Mouse (Mus musculus) heart, adult 2 months (tissue): ENCODE measurements around the gene Mst1. TPM values are rescaled to one million over a fixed set of nuclear protein-coding genes. Genes with fewer than 3 reads are reported as not detected.

Experiments
- DNase-seq, 2 experiments: peaks; one replicate each; pipeline ENCODE4 v3.0.0; 2021
- H3K27ac ChIP-seq: fragments of 200-600 bp; 2 replicates; pipeline ENCODE4 v1.8.1; 2022
- H3K27me3 ChIP-seq: fragments of 200-500 bp; 2 replicates; pipeline ENCODE4 v1.6.1; 2012; ENCODE audit warnings: mild to moderate bottlenecking, low read length, inconsistent platforms, mixed read lengths; ENCODE audit not compliant: control insufficient read depth, insufficient read depth
- H3K36me3 ChIP-seq: fragments of 200-500 bp; 2 replicates; pipeline ENCODE4 v1.6.1; 2012; ENCODE audit warnings: low read length, inconsistent platforms; ENCODE audit not compliant: control insufficient read depth, insufficient read depth
- H3K4me1 ChIP-seq: fragments of 200-500 bp; 2 replicates; pipeline ENCODE4 v1.6.1; 2011; ENCODE audit warnings: low read length; ENCODE audit not compliant: control insufficient read depth, insufficient read depth
- H3K4me3 ChIP-seq: fragments of 200-600 bp; 2 replicates; pipeline ENCODE4 v1.8.1; 2022
- H3K79me2 ChIP-seq: fragments of 200-500 bp; replicated peaks from 2 replicates; pipeline ENCODE4 v1.6.1; 2012; ENCODE audit warnings: mild to moderate bottlenecking, inconsistent platforms, low read length, moderate library complexity, mixed read lengths; ENCODE audit not compliant: control insufficient read depth, insufficient read depth
- H3K9ac ChIP-seq: fragments of 200-500 bp; 2 replicates; pipeline ENCODE4 v1.6.1; 2012; ENCODE audit warnings: low read depth, mild to moderate bottlenecking, control low read depth, inconsistent platforms, low read length, mixed read lengths
- CTCF ChIP-seq: fragments of 200-600 bp; IDR thresholded peaks from 2 replicates; pipeline ENCODE4 v1.8.1; 2022; ENCODE audit warnings: antibody characterized with exemption, mild to moderate bottlenecking, moderate library complexity
- EP300 ChIP-seq: fragments of 200-500 bp; IDR thresholded peaks from 2 replicates; pipeline ENCODE4 v1.6.1; 2011; ENCODE audit warnings: low read depth, low read length, control low read depth; ENCODE audit not compliant: insufficient read depth
- POLR2A ChIP-seq: fragments of 200-500 bp; IDR thresholded peaks from 2 replicates; pipeline ENCODE4 v1.6.1; 2011; ENCODE audit warnings: mild to moderate bottlenecking, low read depth, low read length, control low read depth; ENCODE audit not compliant: insufficient read depth
- WGBS: fragments of 180-500 bp; shearing (Covaris S2); methylation state at CpG from one replicate; pipeline ENCODE4 v1.1.7; 2018; 5-methylcytosine and 5-hydroxymethylcytosine counted together
- intact Hi-C: fragments of 180-260 bp; cut with DNase I; formaldehyde crosslinking; loops from one replicate; pipeline ENCODE4 v1.15.1; 2025
- polyA plus RNA-seq: library from polyadenylated mRNA; depleted of rRNA; stranded (reverse); fragments of >200 nt; gene quantifications from 2 replicates; pipeline ENCODE4 v1.2.3, GENCODE M21; 2012
- total RNA-seq, 2 experiments: library from RNA; stranded (reverse); gene quantifications; 2 replicates each; pipeline ENCODE4 v1.2.3; 2021

Gene Mst1
- total and polyA plus RNA-seq, 3 experiments: 0.59 TPM; not detected in 2

- H3K4me1 ChIP-seq: no peaks in the 10 kb centered on the region
- WGBS: 83% methylated on average over 16 of the region's 16 CpGs
- DNase-seq: no peak
- H3K36me3 ChIP-seq: no peaks in the 10 kb centered on the region
- peaks cover 1% of the 10 kb centered on the region; the same call in 1 of the 2 replicates for H3K27me3 ChIP-seq
- intact Hi-C loops: no loop called here
- H3K9ac ChIP-seq: no peak overlapping the region
- H3K79me2 ChIP-seq: no peaks in the 10 kb centered on the region
- no peak overlapping the region for H3K4me3 ChIP-seq
- H3K27ac ChIP-seq: no peak overlapping the region
- TF ChIP-seq POLR2A (no peak), CTCF (no peak), EP300 (no peak)
These were observed 29.9 kb downstream of the Mst1 start for GRCm38 (mm10) chr9:108110160-108110559.

- H3K4me3 ChIP-seq: peak overlapping the region; percentile 14; the same call in 1 of the 2 replicates
- no peak for DNase-seq
- H3K27me3 ChIP-seq: peaks cover 2% of the 10 kb centered on the region; the same call in 1 of the 2 replicates
- WGBS: 6% methylated on average over 22 of the region's 22 CpGs
- H3K4me1 ChIP-seq: no peaks in the 10 kb centered on the region
- TF ChIP-seq POLR2A (no peak), EP300 (no peak), CTCF (no peak)
- H3K27ac ChIP-seq: no peak overlapping the region
- H3K36me3 ChIP-seq: no peaks in the 10 kb centered on the region
- intact Hi-C loops: no loop called here
- peak overlapping the region; percentile 4; the same call in 1 of the 2 replicates for H3K9ac ChIP-seq
- no peaks in the 10 kb centered on the region for H3K79me2 ChIP-seq
These were observed 30.9 kb downstream of the Mst1 start for GRCm38 (mm10) chr9:108111101-108111592.

- WGBS: 72% methylated on average over 17 of the region's 17 CpGs
- Histone ChIP-seq H3K27ac (no peak overlapping the region), H3K9ac (no peak overlapping the region; the same call in 1 of the 2 replicates), H3K4me3 (no peak overlapping the region), H3K4me1 (no peaks in the 10 kb centered on the region), H3K27me3 (peaks cover 2% of the 10 kb centered on the region; the same call in 1 of the 2 replicates), H3K36me3 (no peaks in the 10 kb centered on the region), H3K79me2 (no peaks in the 10 kb centered on the region)
- no peak for DNase-seq
- intact Hi-C loops: no loop called here
- TF ChIP-seq CTCF (0 out of 2 replicates have a peak, but pooled peaks have one; percentile 3), POLR2A (no peak)
These were observed 31.4 kb downstream of the Mst1 start for GRCm38 (mm10) chr9:108111593-108112121.

GRCm38 (mm10) chr9:108112719-108113340 lies 32.6 kb downstream of the Mst1 start:
- Histone ChIP-seq H3K79me2 (no peaks in the 10 kb centered on the region), H3K4me3 (no peak overlapping the region), H3K27me3 (peaks cover 2% of the 10 kb centered on the region; the same call in 1 of the 2 replicates), H3K36me3 (no peaks in the 10 kb centered on the region), H3K4me1 (no peaks in the 10 kb centered on the region), H3K27ac (no peak overlapping the region), H3K9ac (no peak overlapping the region)
- 83% methylated on average over 18 of the region's 18 CpGs for WGBS
- TF ChIP-seq POLR2A: no peak
- TF ChIP-seq EP300: no peak
- TF ChIP-seq CTCF: no peak
- intact Hi-C loops: no loop called here
- peak; percentile 42 to 66 for DNase-seq

- Histone ChIP-seq H3K4me3 (no peak overlapping the region), H3K9ac (no peak overlapping the region), H3K79me2 (no peaks in the 10 kb centered on the region), H3K27ac (no peak overlapping the region), H3K36me3 (no peaks in the 10 kb centered on the region), H3K27me3 (peaks cover 2% of the 10 kb centered on the region; the same call in 1 of the 2 replicates), H3K4me1 (peaks cover 1% of the 10 kb centered on the region; the same call in 1 of the 2 replicates)
- TF ChIP-seq POLR2A (no peak), CTCF (no peak), EP300 (no peak)
- intact Hi-C loops: no loop called here
- DNase-seq: no peak
- 68% methylated on average over 43 of the region's 43 CpGs for WGBS
These were observed 35.2 kb downstream of the Mst1 start for GRCm38 (mm10) chr9:108115290-108116077.
